Mouse (Mus musculus): Measurements from ENCODE around the gene Gm42517.

Gm42517 gene

DNA sequence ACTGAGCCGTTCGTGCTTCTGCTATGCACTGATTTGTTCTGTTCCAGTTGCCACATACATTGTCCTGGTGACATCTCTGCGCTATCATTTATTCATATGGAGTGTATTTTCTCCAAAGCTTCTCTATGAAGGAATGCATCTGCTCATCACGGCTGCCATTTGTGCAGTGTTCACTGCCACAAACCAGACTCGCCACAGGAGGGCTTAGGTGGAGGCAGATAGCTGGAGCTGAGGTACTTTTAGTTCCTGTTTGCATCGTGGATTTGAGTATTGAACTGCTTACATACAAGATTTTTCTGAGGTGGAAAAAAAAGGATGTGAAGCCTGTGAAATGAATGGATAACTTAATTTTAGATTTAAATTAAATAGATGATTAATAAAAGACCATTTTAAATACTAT lies 19.9 kb downstream of the Gm42517 start:
- DNase-seq: no peak

- no peak for DNase-seq
Measured at GRCm38 (mm10) chr5:108345313-108346071, 22.2 kb downstream of the Gm42517 start.

DNA sequence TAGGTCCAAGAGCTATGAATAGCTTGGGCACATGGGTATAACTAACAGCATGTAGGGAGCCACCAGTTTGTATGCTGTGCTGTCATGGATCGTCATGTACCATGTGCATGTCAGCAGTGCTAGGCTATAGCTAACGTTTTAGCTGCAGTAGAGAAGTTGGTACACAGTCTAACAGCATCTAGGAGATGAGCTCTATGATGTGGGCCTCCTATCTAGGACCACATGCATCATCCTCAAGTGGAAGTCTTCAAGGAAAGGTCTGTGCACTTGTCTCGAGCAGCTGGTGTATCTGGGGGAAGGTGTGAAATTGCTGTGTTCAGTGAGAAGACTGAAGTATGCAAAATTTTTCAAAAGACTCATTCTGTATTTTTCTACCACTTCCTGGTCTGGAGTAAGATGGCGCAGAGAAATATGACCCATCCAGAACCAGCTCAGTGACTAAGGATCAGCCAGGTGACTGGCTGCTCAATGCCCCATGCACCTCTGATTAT lies 24.0 kb downstream of the Gm42517 start:
- DNase-seq: no peak

GRCm38 (mm10) chr5:108338049-108338448 lies 29.7 kb downstream of the Gm42517 start:
- no peak for DNase-seq

- no peak for DNase-seq
Measured at GRCm38 (mm10) chr5:108337385-108337784, 30.3 kb downstream of the Gm42517 start.

- no peak for DNase-seq
Measured at GRCm38 (mm10) chr5:108331051-108331450, 36.7 kb downstream of the Gm42517 start.

Data from lung, adult 18-20 months (tissue).